Mouse (Mus musculus): Measurements from ENCODE around the gene Gm1979.
"Not testable (repeated sequence)": the region's sequence is repeated elsewhere in the genome, so short reads cannot be mapped to it uniquely, and the experiment has no call there.

Gene Gm1979

DNA sequence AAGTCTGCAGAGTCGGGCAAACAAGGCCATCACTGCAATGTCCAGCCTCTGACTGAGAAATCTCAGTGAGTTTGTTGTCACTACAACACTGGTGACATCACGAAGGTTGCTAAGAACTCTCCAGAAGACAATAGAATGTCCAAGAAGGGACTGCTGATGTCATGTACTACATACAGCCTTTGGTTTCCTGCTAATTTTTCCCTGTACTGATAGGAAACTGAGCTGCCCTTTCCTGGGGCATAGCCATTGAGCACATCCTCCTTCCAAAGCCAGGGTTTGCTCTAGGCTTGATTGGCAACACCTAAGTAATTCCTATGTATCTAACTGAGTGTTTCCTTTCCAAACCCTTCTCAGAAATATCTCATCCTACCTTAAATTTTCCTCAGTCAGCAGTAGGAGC lies at the start of gene Gm1979:
Gene Gm1979 (minus strand): TSS at position 101 of the 400 bp plus-strand sequence.
- DNase-seq (ENCODE audit: low read depth, low spot score), result not testable (repeated sequence)

GRCm38 (mm10) chr5:26039458-26039857 lies 34.9 kb upstream of the Gm1979 start, which contains the start of gene Speer4a:
TSS of gene Speer4a (minus strand) at chr5:26039558.
- not testable (repeated sequence) for DNase-seq (ENCODE audit: low read depth, low spot score)

DNA sequence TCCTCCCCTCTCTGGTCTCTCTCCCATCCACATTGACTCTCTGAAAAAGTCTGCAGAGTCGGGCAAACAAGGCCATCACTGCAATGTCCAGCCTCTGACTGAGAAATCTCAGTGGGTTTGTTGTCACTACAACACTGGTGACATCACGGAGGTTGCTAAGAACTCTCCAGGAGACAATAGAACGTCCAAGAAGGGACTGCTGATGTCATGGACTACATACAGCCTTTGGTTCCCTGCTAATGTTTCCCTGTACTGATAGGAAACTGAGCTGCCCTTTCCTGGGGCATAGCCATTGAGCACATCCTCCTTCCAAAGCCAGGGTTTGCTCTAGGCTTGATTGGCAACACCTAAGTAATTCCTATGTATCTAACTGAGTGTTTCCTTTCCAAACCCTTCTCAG lies 18.2 kb upstream of the Gm1979 start, which contains the start of gene Gm5862:
Gene Gm5862 (minus strand): TSS at position 101 of the 400 bp plus-strand sequence.
- not testable (repeated sequence) for DNase-seq (ENCODE audit: low read depth, low spot score)

GRCm38 (mm10) chr5:26007697-26008096 lies 3.1 kb upstream of the Gm1979 start:
- DNase-seq (ENCODE audit: low read depth, low spot score), result not testable (repeated sequence)

DNA sequence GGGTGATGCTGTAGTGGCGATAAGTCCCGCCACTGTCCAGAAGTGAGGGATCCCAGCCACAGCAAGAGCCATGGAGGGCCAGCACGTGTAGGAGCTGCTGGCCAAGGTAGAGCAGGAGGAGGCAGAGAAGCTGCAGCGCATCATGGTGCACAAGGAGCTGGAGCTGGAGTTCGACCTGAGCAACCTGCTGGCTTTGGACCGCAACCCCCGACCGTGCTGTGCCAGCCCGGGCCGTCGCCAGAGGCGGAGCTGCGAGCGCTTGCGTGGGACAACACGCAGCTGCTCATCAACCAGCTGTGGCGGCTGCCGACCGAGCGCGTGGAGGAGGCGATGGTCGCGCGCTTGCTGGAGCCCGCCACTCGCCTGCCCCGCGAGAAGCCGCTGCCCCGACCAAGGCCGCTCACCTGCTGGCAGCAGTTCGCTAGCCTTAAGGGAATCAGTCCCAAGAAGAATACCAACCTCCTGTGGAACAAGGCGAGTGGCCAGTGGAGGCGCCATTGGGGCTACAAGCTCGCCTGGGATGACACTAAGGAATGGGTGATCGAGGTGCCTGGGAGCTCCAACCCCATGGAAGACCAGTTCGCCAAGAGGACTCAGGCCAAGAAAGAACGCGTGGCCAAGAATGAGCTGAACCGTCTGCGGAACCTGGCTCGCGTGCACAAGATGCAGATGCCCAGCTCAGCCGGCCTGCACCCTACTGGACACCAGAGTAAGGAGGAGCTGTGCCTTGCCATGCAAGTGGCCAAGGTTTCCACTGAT lies 2.5 kb upstream of the Gm1979 start:
- DNase-seq (ENCODE audit: low read depth, low spot score), result not testable (repeated sequence)

DNA sequence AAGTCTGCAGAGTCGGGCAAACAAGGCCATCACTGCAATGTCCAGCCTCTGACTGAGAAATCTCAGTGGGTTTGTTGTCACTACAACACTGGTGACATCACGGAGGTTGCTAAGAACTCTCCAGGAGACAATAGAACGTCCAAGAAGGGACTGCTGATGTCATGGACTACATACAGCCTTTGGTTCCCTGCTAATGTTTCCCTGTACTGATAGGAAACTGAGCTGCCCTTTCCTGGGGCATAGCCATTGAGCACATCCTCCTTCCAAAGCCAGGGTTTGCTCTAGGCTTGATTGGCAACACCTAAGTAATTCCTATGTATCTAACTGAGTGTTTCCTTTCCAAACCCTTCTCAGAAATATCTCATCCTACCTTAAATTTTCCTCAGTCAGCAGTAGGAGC lies 16.0 kb downstream of the Gm1979 start, which contains the start of gene Gm21698:
Gene Gm21698 (minus strand): TSS at position 101 of the 400 bp plus-strand sequence.
- not testable (repeated sequence) for DNase-seq (ENCODE audit: low read depth, low spot score)

- not testable (repeated sequence) for DNase-seq (ENCODE audit: low read depth, low spot score)
These were observed 32.0 kb downstream of the Gm1979 start, which contains the start of gene Gm21680 for GRCm38 (mm10) chr5:25972563-25972962. TSS of gene Gm21680 (minus strand) at chr5:25972663.

- DNase-seq (ENCODE audit: low read depth, low spot score), result not testable (repeated sequence)
These were observed 47.5 kb downstream of the Gm1979 start for GRCm38 (mm10) chr5:25957050-25957449.

DNA sequence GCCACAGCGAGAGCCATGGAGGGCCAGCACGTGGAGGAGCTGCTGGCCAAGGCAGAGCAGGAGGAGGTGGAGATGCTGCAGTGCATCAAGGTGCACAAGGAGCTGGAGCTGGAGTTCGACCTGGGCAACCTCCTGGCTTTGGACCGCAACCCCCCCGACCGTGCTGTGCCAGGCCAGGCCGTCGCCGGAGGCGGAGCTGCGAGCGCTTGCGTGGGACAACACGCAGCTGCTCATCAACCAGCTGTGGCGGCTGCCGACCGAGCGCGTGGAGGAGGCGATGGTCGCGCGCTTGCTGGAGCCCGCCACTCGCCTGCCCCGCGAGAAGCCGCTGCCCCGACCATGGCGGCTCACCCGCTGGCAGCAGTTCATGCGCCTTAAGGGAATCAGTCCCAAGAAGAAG lies 48.0 kb downstream of the Gm1979 start:
- not testable (repeated sequence) for DNase-seq (ENCODE audit: low read depth, low spot score)

DNA sequence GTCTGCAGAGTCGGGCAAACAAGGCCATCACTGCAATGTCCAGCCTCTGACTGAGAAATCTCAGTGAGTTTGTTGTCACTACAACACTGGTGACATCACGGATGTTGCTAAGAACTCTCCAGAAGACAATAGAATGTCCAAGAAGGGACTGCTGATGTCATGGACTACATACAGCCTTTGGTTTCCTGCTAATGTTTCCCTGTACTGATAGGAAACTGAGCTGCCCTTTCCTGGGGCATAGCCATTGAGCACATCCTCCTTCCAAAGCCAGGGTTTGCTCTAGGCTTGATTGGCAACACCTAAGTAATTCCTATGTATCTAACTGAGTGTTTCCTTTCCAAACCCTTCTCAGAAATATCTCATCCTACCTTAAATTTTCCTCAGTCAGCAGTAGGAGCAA lies 50.3 kb downstream of the Gm1979 start, which contains the start of gene Gm21671:
Gene Gm21671 (minus strand): TSS at position 101 of the 400 bp plus-strand sequence.
- DNase-seq (ENCODE audit: low read depth, low spot score), result not testable (repeated sequence)

All from CD4-positive helper T cell, adult 2 months (primary cell).